Mouse (Mus musculus) gastrocnemius, postnatal 36 days (tissue): Measurements from ENCODE around the gene Lfng. TPM values are rescaled to one million over a fixed set of nuclear protein-coding genes. Genes with fewer than 3 reads are reported as not detected.

Experiments used
- DNase-seq, 2 experiments: peaks; one replicate each; pipeline ENCODE4 v3.0.0; 2022
- intact Hi-C: fragments of 180-260 bp; cut with DNase I; formaldehyde crosslinking; loops from one replicate; pipeline ENCODE4 v1.15.1; 2025
- long read RNA-seq, 2 experiments: library from polyadenylated mRNA; stranded (forward); transcript quantifications; one replicate each; pipeline ENCODE4 v2.0.0; 2021
- total RNA-seq, 2 experiments: library from RNA; stranded (reverse); gene quantifications; 2 replicates each; pipeline ENCODE4 v1.2.3; 2021

The Lfng gene
- 1 to 10 TPM; 3.5 to 3.8 TPM for total RNA-seq
- long read RNA-seq, experiment 1, partial matches to known transcripts, result 1 of 3 reads
- long read RNA-seq, experiment 1, other reads (novel, unspliced or antisense), result 1 of 3 reads
- long read RNA-seq, experiment 2, result 0 reads

DNA sequence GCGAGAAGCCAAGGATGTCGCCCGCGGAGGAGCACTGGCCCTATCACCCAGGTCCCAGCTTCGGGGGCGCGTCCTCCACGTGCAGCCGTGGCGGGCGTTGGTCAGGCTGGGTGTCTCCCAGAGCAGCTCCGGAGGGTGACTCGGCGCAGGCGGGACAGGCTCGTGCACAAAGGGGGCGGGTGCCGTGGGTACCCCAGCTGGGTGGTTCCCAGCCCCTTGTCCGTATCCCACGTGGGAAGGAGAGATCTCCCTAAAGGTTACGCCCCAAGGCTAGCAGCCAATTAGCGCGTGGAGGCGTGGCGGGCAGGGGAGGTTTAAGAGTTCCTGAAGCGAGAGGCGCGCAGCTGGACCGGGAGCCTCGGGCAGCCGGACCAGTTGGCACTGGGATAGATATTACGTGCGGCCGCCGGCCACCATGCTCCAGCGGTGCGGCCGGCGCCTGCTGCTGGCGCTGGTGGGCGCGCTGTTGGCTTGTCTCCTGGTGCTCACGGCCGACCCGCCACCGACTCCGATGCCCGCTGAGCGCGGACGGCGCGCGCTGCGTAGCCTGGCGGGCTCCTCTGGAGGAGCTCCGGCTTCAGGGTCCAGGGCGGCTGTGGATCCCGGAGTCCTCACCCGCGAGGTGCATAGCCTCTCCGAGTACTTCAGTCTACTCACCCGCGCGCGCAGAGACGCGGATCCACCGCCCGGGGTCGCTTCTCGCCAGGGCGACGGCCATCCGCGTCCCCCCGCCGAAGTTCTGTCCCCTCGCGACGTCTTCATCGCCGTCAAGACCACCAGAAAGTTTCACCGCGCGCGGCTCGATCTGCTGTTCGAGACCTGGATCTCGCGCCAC lies at the start of gene Lfng:
TSS of gene Lfng (plus strand) at position 320 of the 835 bp plus-strand sequence.
- intact Hi-C loops, result no loop called here
- peak; percentile 87 to 88 for DNase-seq

DNA sequence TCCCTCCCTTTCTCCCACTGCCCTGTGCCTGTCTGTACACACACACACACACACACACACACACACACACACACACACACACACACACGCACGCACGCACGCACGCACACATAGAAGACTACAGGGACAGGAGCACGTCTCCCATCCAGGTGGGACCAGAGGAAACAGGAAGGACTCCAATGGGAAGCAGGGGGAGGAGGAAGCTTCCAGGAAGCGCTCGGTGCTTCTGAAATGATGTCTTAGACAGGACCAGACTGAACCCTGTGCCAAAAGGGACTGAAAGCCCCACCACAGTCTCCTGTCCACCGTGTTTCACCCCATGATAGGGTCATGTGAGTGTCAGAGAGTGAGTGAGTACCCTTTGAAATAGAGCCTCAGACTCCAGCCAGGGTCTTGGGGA lies 44.5 kb upstream of the Lfng start:
- no peak for DNase-seq
- intact Hi-C loops, result no loop called here

DNA sequence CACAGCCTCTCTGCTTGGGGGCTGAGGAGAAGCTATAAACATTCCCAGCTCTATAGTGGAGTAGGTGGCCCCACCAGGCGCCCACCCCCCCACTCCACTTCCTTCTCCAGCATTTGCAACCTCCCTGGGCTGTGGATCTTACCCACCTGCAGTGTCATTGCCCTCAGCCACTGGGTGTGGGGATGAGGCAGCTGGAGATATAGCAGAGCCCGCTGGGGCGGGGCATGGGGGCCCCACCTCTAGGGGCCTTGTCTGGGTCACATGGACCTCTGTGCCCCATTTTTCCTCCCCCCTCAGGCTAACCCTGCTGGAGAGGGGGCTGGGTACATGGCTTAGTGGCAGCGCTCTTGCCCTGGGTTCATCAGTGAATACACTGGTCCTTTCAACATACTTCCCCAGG lies 42.2 kb upstream of the Lfng start, which contains the start of gene Grifin:
TSS of gene Grifin (minus strand) at position 176 of the 400 bp plus-strand sequence.
- DNase-seq, result no peak
- intact Hi-C loops, result no loop called here

DNA sequence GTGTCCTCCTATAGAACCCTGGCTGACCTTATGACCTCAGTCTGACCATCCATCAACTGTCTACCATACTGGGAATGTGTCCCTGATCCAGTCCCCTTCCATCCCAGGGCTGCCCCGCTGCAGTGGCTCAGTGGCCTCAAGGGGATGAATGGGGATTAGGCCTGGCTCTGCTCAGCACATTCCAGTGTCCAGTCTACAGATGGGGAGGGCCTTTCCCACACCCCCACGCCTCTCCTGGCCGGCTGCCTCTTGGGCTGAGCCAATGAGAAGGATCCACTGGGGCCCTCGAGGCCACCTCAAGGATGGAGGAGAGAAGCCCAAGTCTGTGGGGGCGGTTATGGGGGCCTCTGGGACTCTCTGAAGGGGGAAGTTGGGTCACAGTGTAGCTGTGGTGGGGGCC lies 41.7 kb upstream of the Lfng start:
- intact Hi-C loops, result no loop called here
- DNase-seq, result peak; percentile 37 to 69

DNA sequence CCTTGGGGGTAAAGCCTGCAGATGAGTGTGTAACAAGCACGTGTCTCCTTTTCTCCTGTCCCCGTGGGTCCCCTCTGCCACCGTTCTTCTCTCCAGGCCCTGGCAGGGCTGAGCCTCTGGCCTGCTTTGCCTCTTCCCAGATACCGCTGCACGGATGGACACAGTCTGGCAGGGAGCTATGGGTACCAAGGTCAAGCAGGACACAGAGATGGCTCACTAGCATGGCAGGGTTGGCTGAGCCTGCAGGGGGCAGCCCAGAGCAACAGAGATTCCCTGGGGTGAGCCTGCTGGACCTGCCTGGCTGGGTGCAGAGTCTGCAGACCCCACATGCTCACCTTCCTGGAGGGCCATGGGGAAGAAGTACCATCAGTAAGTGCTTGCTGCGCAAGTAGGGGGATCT lies 41.3 kb upstream of the Lfng start:
- DNase-seq, result peak; percentile 42 to 43
- intact Hi-C loops, result no loop called here

DNA sequence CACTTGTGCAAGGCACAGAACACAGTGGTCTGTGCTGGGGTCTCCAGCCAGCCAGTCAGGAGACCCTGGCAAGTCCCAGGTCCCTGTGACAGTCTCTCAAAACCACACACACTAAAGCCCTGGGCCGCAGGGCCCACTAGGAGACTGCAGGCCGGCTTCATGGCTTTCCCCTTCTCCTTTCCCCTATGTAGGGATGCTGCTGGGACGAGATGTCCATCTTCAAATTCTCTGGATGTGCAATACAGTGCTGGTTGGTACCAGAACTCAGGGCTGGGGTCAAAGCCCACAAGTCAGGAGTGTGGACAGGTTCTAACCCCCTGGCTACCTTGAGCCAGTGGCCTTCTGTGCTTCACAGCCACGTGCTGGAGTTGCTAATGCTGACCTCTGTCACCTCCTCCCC lies 40.8 kb upstream of the Lfng start:
- intact Hi-C loops, result no loop called here

DNA sequence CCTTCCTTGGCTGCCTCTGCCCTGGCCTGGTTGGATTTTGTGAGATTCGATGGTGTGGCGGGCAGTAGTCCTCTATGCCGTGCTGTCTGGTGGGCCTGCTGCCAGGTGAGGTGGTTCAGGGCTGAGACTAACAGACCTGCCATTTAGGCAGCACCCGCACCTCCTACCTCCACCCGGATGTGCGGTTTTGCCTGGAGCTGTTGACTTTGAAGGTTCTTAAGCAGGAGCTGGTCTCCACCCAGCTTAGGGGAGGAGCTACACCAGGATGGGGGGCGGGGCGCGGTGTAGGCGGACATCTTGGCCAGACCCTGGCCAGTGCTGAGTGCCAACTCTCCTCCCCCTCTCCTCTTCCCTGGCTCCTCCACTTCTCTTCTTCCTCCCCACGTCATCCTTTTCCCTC lies 39.8 kb upstream of the Lfng start:
- intact Hi-C loops, result loop anchor here (1.0 kb wide), 1 partner anchor 52 kb away; no protein-coding TSS in a partner anchor
- DNase-seq, result peak; percentile 58 to 68

More for the DNA sequence above, 40.8 kb upstream of the Lfng start:
- DNase-seq, result no peak

DNA sequence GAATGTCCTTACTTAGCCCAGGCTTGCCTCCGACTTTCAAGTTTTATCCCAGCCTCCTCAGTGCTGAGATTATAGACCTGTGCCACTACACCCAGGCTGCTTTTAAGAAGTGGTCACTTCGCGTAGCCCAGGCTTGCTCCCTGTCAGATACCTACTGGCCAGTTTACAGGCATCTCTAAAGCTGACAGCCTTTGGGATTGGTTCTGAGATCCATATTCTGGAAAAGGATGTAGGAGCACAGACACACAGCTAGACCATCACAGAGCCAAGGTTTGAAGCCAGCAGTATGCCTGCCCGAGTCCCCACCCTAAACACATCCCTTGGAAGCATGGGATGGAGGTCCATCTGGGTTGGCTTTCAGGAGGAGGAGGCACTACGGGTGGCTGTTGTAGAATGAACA lies 39.4 kb upstream of the Lfng start:
- DNase-seq, result no peak
- intact Hi-C loops, result loop anchor here (1.0 kb wide), 1 partner anchor 52 kb away; no protein-coding TSS in a partner anchor

DNA sequence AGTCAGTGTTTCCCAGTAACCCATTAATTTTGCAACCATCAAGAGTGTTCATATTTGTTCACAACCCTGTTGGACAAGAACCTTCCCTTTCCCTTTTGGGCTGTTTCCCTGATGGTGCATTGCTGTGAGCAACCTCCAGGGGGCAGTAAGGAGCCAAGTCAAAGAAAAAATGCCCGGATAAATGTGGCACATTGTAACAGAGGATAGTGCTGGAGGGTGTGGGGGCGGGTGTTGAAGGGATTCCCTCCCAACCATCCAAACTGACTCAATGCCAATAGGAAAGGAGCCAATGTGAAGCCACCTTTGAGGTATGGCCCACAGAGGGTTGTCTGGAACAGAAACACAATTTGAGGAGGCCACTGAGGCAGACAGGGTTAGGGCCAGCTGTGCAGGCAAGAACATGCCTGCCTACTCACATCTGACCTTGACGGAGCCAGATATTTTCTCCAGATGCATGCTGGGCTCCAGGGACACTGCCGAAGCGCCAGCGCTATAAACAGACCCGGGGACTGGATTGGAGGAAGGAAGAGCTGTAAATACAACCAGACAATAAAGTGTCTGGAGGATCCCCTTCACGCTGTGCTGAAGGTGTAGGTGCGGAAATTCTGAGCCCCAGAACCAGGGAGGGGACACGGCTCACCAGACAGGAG lies 38.7 kb upstream of the Lfng start:
- DNase-seq, result peak; percentile 59 to 69
- intact Hi-C loops, result no loop called here

DNA sequence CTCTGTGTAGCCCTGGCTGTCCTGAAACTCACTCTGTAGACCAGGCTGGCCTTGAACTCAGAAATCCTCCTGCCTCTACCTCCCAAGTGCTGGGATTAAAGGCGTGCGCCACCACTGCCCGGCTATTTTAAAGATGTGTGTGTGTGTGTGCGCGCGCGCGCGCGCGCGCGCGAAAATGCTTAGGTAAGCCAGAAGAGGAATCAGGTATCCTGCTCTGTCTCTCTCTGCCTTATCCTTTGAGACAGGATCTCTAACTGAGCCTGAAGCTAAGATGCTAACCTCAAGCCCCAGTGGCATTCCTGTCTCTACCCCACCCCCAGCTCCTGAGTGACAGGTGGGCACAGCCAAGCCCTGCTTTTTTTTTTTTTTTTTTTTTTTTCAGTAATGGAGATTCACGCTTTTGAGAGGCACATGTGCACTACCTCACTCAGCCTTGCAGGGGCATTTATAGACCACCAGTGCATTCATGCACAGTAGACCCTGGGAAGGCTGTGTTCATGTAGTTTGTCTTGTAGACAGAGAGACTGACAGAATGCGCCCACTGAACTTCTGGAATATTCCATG lies 38.0 kb upstream of the Lfng start:
- intact Hi-C loops, result no loop called here
- DNase-seq, result no peak

DNA sequence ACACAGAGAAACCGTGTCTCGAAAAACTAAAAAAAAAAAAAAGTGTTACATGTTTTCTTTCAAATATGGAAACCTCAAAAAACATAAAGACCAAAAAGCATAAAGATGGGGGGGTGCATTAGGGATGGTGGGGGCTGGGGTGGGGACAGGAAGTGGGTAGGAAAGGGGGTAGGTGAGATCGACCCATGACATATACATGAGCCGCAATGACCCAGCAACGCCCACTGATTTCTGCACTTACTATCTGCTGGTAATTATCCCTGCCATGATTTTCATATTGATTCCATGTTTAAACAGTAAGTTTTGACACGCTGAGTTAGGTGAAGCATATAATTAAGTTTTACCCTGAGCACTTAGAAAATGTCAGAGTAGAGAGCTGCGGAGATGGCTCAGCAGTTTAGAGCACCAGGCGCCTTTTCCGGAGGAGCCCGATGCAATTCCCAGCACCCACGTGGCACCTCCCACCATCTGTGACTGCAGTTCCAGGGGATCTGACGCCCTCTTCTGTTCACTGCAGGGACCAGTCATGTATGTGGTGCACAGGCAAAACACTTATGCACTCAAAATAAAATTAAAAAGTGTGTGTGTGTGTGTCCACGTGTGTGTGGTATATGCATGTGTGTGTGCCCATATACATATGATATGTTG lies 36.8 kb upstream of the Lfng start:
- intact Hi-C loops, result no loop called here
- DNase-seq, result no peak

DNA sequence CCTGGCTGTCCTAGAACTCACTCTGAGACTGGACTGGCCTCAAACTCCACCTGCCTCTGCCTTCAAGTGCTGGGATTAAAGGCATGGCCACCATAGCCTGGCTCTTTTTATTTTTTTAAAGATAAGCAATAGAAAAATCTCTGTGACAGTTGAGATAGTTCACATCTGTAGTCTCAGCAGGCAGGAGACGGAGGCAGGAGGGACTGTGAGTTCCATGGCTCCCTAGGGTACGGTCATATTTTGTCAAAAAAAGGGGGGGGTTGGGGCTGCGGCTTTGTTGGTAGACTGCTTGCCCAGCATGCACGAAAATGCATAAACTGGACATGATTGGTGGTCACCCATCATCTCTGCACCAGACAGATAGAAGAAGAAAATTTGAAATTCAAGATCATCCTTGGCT lies 35.9 kb upstream of the Lfng start:
- no peak for DNase-seq
- intact Hi-C loops, result no loop called here

DNA sequence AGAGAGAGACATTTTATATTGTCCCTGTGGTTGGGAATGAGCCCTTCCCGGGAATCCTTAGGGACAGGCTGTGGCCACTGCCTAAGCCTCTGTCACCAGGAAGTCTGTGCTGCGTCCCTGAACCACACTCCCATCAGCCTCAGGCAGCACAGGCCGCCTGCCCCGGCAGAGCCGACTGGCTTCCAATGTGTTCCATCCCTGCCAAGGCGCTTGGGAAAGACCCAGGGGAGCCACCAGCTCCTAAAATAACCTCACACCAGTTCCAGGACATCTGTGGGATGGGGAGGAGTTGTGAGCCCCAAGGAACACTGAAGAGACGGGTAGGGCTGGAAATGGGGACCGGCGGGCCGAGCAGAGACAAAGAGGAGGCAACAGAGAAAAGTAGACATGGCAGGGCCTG lies 35.4 kb upstream of the Lfng start:
- DNase-seq, result peak; percentile 86 to 87
- intact Hi-C loops, result no loop called here

DNA sequence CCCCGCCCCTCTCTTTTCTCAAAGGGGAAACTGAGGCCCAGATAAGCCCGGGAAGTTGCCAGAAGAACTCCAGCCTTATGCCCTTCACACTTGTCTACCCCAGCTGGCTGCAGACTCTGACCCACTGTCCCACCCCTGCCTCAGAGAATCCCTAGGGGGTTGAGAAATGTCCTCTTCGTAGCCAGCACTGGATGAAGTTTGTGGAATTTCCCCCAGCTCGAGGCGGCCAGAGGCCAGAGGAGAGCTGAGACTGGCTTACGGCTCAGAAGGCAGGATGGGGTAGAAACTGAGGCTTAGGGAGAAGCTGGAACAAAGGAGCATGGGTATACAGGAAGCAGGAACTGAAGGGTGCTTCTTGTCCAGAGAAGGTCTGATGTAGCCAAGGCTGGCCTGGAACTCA lies 34.5 kb upstream of the Lfng start:
- intact Hi-C loops, result no loop called here
- DNase-seq, result peak; percentile 45 to 59

DNA sequence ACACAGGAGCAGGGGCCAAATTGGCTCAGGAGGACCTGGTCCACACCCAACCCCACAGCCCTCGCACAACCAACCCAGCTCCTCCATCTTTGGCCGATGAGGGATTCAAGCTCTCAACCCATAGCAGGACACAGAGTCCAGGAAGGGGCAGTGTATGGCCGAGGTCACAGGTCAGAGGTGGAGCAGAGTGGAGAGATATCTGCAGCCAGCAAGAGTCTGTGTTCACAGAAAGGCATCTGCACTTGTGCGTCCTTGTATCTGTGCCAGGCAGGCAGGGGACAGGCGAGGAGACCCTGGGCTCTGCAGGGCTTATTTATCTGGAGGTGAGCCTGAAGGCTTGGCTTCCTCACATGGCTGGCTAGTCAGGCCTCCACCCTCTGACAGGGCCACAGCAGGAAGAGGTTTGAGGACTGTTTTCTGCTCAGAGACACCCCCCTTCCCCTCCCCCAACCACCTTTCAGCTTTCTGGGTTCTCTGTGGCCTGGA lies 31.7 kb upstream of the Lfng start:
- DNase-seq, result peak; percentile 40 to 41
- intact Hi-C loops, result no loop called here

DNA sequence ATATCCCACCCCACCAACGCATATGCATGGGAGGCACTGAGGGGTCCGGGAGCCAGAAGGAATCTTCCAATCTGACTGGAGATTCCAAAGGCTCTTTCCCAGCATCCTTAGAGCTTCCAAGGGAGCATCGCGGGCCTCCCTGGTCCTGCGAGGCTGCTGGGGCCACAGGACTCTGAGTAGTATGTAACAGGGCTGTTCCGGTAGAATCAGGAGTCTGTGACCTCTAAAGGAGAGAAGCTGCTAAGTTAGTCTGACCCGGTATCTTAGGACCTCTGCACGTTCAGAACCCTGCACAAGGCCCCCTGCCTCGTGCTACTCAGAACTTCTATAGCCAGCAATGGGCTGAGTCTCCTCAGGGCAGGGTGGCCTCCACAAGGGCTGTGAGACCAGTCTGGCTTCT lies 27.9 kb upstream of the Lfng start:
- DNase-seq, result no peak
- intact Hi-C loops, result no loop called here

DNA sequence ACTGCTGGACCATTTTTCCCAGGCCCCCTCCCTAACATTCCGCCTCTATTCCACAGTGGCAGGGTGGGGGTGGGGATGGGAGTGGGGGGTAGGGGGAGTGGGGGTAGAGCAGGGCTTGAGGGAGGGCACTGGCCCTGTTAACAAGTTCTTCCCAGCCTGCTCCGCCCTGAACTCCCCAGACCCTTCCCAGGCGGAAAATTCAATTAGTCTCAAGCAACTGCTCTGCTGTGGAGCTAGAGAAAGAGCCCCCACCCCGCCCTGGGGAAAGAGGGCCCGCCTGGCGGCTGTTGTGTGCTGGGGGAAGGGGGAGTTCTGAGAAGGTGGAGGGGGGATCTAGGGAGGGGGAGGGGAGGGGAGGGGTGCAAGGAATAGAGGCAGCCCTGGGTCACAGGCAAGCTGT lies 27.3 kb upstream of the Lfng start:
- intact Hi-C loops, result no loop called here
- no peak for DNase-seq

DNA sequence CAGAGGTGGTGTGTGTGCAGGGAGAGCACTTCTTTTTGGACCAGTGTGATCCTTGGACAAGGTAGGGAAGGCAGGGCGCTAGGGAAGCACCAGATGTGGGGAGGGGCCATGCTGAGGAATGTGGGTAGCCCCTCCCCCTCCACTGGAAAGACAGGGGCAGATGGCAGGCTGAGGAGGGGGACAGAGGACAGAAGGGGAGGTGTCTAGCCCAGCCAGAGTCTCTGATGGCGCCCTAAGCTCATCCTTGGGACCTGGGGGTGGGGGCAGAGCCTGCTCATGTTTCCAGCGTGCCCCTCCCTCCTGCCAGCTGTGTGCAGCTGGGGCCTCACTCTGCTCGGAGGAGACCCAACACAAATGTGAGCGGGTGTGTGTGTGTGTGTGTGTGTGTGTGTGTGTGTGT lies 25.6 kb upstream of the Lfng start:
- intact Hi-C loops, result no loop called here
- no peak for DNase-seq

DNA sequence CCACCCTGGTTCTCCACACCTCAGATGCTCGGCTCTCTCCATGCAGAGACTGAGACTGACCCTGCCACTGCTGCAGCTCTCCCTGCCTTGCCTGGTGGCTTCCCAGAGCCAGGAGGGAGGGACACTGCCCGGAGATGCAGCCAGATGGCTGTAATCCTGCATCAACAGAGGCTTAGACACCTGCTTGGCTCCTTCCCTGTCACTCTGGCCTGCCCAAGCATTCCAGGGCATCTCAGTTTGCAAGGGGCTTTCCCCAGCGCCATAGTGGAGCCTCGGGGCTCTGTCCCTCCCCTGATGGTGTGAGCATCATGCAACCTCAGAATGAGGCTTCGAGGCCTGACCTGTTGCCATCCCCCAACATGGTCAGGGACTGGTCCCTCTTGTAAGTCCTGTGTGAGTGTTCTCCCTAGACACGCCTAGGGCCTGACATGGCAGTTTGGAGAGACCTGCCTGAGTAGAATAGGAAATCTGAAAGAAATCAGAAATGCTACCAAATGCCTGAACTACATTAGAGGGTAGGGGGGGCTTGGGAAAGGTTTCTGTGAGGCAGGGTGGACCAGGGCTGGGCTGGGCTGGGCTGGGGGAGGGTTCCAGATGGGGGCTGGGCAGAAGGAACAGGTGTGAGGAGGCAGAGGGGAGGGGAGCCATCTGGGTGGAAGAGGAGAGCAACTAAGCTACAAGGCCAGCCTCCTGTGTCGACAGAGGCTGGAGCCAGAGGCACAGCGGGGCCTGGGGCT lies 24.0 kb upstream of the Lfng start:
- peak in 1 of 2 experiments; percentile 32 for DNase-seq
- intact Hi-C loops, result no loop called here
